Mouse (Mus musculus): ENCODE measurements around the gene Grid2. TPM values are rescaled to one million over a fixed set of nuclear protein-coding genes. Genes with fewer than 3 reads are reported as not detected.
"Not testable (repeated sequence)": the region's sequence is repeated elsewhere in the genome, so short reads cannot be mapped to it uniquely, and the experiment has no call there.

The Grid2 gene
- polyA plus RNA-seq, 1 experiment from 2014 or later, result 0.15 TPM

DNA sequence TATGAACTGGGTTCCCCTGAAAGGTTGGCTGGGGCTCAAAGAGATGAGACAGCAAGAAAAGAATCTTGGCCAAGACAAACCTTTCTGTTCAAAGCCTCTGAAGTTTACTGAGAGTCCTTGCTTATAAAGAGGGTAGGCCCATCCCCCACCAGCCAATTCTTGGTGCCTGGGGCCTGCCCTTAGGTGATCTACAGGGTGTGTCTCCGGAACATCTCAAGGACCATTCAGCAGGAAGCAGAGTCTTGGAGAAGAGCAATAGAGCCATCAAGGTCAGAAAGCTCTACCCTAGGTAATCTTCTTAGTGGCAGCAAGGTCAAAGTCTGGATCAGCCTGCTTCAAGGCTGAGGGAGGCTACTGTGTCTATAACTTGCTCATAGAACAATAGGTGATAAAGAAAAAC lies 313.1 kb downstream of the Grid2 start:
- WGBS, result 89% methylated on average over 1 of the region's 1 CpGs
- not testable (repeated sequence) for H3K4me2 ChIP-seq (replicated peaks; ENCODE audit: low read depth, low read length); ATAC-seq (ENCODE audit: low FRiP score, low TSS enrichment); H3K9ac ChIP-seq (replicated peaks; ENCODE audit: low read length); H3K27ac ChIP-seq (ENCODE audit: low read length); H3K4me1 ChIP-seq (ENCODE audit: insufficient read depth, low read length); H3K4me3 ChIP-seq (ENCODE audit: low read length); H3K9me3 ChIP-seq (ENCODE audit: low read length); H3K27me3 ChIP-seq (ENCODE audit: insufficient read depth, low read length); H3K36me3 ChIP-seq (ENCODE audit: insufficient read depth, low read length)

DNA sequence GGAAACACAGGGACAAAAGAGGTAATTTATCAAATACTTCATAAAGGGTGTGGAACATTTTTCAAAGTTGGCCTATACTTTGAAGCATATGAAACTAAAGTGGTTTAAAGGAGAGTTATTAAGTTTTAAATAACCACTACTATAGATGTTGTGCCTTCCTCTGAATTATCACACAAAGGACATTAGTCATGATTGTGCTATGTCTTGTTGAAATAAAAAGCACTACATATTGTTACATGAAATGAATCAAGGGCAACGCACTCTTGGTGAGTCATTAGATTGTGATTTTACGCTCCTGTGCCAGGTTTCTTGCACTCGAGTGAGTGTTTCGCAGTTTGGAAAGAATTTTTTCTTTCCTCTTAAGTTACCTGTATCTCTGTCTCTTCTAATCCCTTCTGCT lies 335.0 kb downstream of the Grid2 start:
- no peak for ATAC-seq (ENCODE audit: low FRiP score, low TSS enrichment)
- Histone ChIP-seq H3K4me3 (ENCODE audit: low read length) (no peak overlapping the region), H3K27me3 (ENCODE audit: insufficient read depth, low read length) (no peaks in the 10 kb centered on the region), H3K27ac (ENCODE audit: low read length) (no peak overlapping the region), H3K9ac (replicated peaks; ENCODE audit: low read length) (no peak overlapping the region), H3K4me1 (ENCODE audit: insufficient read depth, low read length) (no peaks in the 10 kb centered on the region), H3K9me3 (ENCODE audit: low read length) (no peaks in the 10 kb centered on the region), H3K4me2 (replicated peaks; ENCODE audit: low read depth, low read length) (no peak overlapping the region), H3K36me3 (ENCODE audit: insufficient read depth, low read length) (no peaks in the 10 kb centered on the region)
- 87% methylated on average over 4 of the region's 4 CpGs for WGBS

DNA sequence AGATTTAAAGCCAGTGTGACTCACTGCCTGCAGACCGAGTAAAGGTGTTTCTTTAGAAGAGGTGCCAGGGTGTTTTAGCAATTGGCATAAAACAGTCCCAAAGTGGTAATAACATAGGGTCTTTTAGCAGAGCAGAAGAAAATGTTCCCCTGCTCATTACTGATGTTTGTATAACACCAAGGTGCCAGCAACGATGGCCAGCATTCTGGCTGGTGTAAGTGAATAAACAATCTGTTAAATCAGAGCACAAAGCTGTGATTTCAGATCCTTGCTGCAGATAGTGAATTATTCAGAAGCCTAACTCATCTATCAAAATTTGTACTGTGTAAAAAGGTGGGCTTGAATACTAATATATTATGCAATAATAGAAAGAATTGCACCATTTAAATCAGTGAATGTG lies 353.9 kb downstream of the Grid2 start:
- Histone ChIP-seq H3K27ac (ENCODE audit: low read length) (no peak overlapping the region), H3K4me1 (ENCODE audit: insufficient read depth, low read length) (no peaks in the 10 kb centered on the region), H3K9me3 (ENCODE audit: low read length) (no peaks in the 10 kb centered on the region), H3K4me3 (ENCODE audit: low read length) (no peak overlapping the region), H3K36me3 (ENCODE audit: insufficient read depth, low read length) (no peaks in the 10 kb centered on the region), H3K4me2 (replicated peaks; ENCODE audit: low read depth, low read length) (no peak overlapping the region), H3K27me3 (ENCODE audit: insufficient read depth, low read length) (no peaks in the 10 kb centered on the region), H3K9ac (replicated peaks; ENCODE audit: low read length) (no peak overlapping the region)
- no peak for ATAC-seq (ENCODE audit: low FRiP score, low TSS enrichment)
- 19% methylated on average over 2 of the region's 2 CpGs for WGBS

GRCm38 (mm10) chr6:63635970-63636369 lies 380.3 kb downstream of the Grid2 start:
- Histone ChIP-seq H3K9me3 (ENCODE audit: low read length) (no peaks in the 10 kb centered on the region), H3K4me1 (ENCODE audit: insufficient read depth, low read length) (no peaks in the 10 kb centered on the region), H3K4me2 (replicated peaks; ENCODE audit: low read depth, low read length) (no peak overlapping the region), H3K9ac (replicated peaks; ENCODE audit: low read length) (no peak overlapping the region), H3K36me3 (ENCODE audit: insufficient read depth, low read length) (no peaks in the 10 kb centered on the region), H3K27me3 (ENCODE audit: insufficient read depth, low read length) (no peaks in the 10 kb centered on the region), H3K4me3 (ENCODE audit: low read length) (no peak overlapping the region), H3K27ac (ENCODE audit: low read length) (no peak overlapping the region)
- 87% methylated on average over 3 of the region's 3 CpGs for WGBS
- no peak for ATAC-seq (ENCODE audit: low FRiP score, low TSS enrichment)

DNA sequence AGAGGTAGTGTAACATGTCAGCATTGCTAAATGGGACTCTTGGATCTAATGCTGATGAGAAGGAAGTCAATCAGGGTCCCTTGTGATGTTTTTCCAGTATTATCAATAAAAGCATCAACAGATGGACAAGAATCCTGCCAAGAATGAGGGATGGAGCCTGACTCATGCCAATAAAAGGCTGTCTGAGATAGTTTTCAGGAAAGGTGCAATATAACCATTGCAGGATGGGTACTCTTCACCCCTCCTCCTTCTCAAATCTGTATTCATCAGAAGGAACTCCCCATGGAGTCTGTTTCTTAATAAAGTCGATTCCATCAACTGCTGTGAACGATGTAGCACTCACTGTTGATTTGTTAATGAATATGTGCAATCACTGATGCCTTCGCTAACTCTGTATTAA lies 403.7 kb downstream of the Grid2 start:
- Histone ChIP-seq H3K27ac (ENCODE audit: low read length) (no peak overlapping the region), H3K9me3 (ENCODE audit: low read length) (no peaks in the 10 kb centered on the region), H3K4me2 (replicated peaks; ENCODE audit: low read depth, low read length) (no peak overlapping the region), H3K27me3 (ENCODE audit: insufficient read depth, low read length) (no peaks in the 10 kb centered on the region), H3K9ac (replicated peaks; ENCODE audit: low read length) (no peak overlapping the region), H3K4me3 (ENCODE audit: low read length) (no peak overlapping the region), H3K4me1 (ENCODE audit: insufficient read depth, low read length) (no peaks in the 10 kb centered on the region), H3K36me3 (ENCODE audit: insufficient read depth, low read length) (no peaks in the 10 kb centered on the region)
- no peak for ATAC-seq (ENCODE audit: low FRiP score, low TSS enrichment)
- 73% methylated on average over 3 of the region's 3 CpGs for WGBS

- no peak overlapping the region for H3K9ac ChIP-seq (replicated peaks; ENCODE audit: low read length)
- H3K4me2 ChIP-seq (replicated peaks; ENCODE audit: low read depth, low read length), result no peak overlapping the region
- H3K4me3 ChIP-seq (ENCODE audit: low read length), result no peak overlapping the region
- H3K27ac ChIP-seq (ENCODE audit: low read length), result no peak overlapping the region
- H3K36me3 ChIP-seq (ENCODE audit: insufficient read depth, low read length), result no peaks in the 10 kb centered on the region
- H3K27me3 ChIP-seq (ENCODE audit: insufficient read depth, low read length), result no peaks in the 10 kb centered on the region
- H3K9me3 ChIP-seq (ENCODE audit: low read length), result no peaks in the 10 kb centered on the region
- H3K4me1 ChIP-seq (ENCODE audit: insufficient read depth, low read length), result no peaks in the 10 kb centered on the region
- 50% methylated on average over 3 of the region's 3 CpGs for WGBS
- no peak for ATAC-seq (ENCODE audit: low FRiP score, low TSS enrichment)
Observed at GRCm38 (mm10) chr6:63685689-63686088, 430.0 kb downstream of the Grid2 start.

GRCm38 (mm10) chr6:63701684-63702083 lies 446.0 kb downstream of the Grid2 start:
- no peaks in the 10 kb centered on the region for H3K27me3 ChIP-seq (ENCODE audit: insufficient read depth, low read length)
- 87% methylated on average over 1 of the region's 1 CpGs for WGBS

DNA sequence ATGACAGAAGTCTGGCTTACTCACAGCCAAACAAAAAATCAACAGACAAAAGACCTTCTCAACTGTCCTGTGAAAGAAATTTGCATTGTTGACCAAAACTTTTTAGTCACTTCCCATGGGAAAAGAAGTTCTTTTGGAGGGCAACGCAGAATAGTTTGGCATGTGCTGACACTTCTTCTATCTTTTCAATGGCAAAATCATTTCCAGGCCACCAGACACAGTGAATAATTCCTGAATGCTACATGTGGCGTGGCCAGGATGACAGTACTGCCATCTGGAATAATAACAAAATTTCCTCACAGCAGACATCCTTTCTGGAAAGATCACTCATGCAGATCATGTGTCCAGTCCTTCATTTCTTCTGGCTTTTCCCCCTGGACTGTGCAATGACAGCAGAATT lies 478.1 kb downstream of the Grid2 start:
- Histone ChIP-seq H3K27me3 (ENCODE audit: insufficient read depth, low read length) (no peaks in the 10 kb centered on the region), H3K36me3 (ENCODE audit: insufficient read depth, low read length) (no peaks in the 10 kb centered on the region), H3K27ac (ENCODE audit: low read length) (no peak overlapping the region), H3K9me3 (ENCODE audit: low read length) (no peaks in the 10 kb centered on the region), H3K9ac (replicated peaks; ENCODE audit: low read length) (no peak overlapping the region), H3K4me3 (ENCODE audit: low read length) (no peak overlapping the region), H3K4me1 (ENCODE audit: insufficient read depth, low read length) (no peaks in the 10 kb centered on the region), H3K4me2 (replicated peaks; ENCODE audit: low read depth, low read length) (no peak overlapping the region)
- 76% methylated on average over 2 of the region's 2 CpGs for WGBS
- no peak for ATAC-seq (ENCODE audit: low FRiP score, low TSS enrichment)

More at GRCm38 (mm10) chr6:63701684-63702083, 446.0 kb downstream of the Grid2 start:
- Histone ChIP-seq H3K4me1 (ENCODE audit: insufficient read depth, low read length) (no peaks in the 10 kb centered on the region), H3K36me3 (ENCODE audit: insufficient read depth, low read length) (no peaks in the 10 kb centered on the region), H3K9ac (replicated peaks; ENCODE audit: low read length) (no peak overlapping the region), H3K4me2 (replicated peaks; ENCODE audit: low read depth, low read length) (no peak overlapping the region), H3K27ac (ENCODE audit: low read length) (no peak overlapping the region), H3K9me3 (ENCODE audit: low read length) (no peaks in the 10 kb centered on the region), H3K4me3 (ENCODE audit: low read length) (no peak overlapping the region)
- no peak for ATAC-seq (ENCODE audit: low FRiP score, low TSS enrichment)

- H3K27me3 ChIP-seq (ENCODE audit: insufficient read depth, low read length), result no peaks in the 10 kb centered on the region
- WGBS, result 60% methylated on average over 2 of the region's 2 CpGs
- no peaks in the 10 kb centered on the region for H3K9me3 ChIP-seq (ENCODE audit: low read length)
- no peaks in the 10 kb centered on the region for H3K36me3 ChIP-seq (ENCODE audit: insufficient read depth, low read length)
- no peaks in the 10 kb centered on the region for H3K4me1 ChIP-seq (ENCODE audit: insufficient read depth, low read length)
- ATAC-seq (ENCODE audit: low FRiP score, low TSS enrichment), result no peak
- no peak overlapping the region for H3K27ac ChIP-seq (ENCODE audit: low read length)
- H3K9ac ChIP-seq (replicated peaks; ENCODE audit: low read length), result no peak overlapping the region
- no peak overlapping the region for H3K4me3 ChIP-seq (ENCODE audit: low read length)
- no peak overlapping the region for H3K4me2 ChIP-seq (replicated peaks; ENCODE audit: low read depth, low read length)
Observed at GRCm38 (mm10) chr6:63762535-63762934, 506.9 kb downstream of the Grid2 start.

DNA sequence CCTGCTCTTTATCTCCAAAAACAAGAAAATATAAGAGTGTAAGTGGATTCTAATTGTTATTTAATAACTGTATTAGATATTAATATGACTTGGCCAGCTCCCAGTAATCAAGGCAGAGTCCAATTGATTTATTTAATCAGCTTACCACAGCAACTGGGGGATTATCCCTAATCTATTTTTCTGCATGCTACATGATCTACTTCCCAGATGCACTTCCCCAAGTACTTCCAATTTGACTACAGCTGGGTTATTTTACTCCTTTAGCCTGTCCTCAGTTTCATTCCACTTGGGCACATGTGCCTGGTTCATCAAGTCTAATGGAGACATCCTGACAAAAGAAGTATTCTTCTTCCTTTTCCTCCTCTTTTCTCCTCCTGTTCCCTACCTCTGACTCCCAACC lies 539.0 kb downstream of the Grid2 start:
- no peak overlapping the region for H3K4me3 ChIP-seq (ENCODE audit: low read length)
- H3K27me3 ChIP-seq (ENCODE audit: insufficient read depth, low read length), result no peaks in the 10 kb centered on the region
- no peak overlapping the region for H3K27ac ChIP-seq (ENCODE audit: low read length)
- H3K4me2 ChIP-seq (replicated peaks; ENCODE audit: low read depth, low read length), result no peak overlapping the region
- H3K36me3 ChIP-seq (ENCODE audit: insufficient read depth, low read length), result no peaks in the 10 kb centered on the region
- no peaks in the 10 kb centered on the region for H3K4me1 ChIP-seq (ENCODE audit: insufficient read depth, low read length)
- H3K9ac ChIP-seq (replicated peaks; ENCODE audit: low read length), result no peak overlapping the region
- H3K9me3 ChIP-seq (ENCODE audit: low read length), result no peaks in the 10 kb centered on the region
- no peak for ATAC-seq (ENCODE audit: low FRiP score, low TSS enrichment)

DNA sequence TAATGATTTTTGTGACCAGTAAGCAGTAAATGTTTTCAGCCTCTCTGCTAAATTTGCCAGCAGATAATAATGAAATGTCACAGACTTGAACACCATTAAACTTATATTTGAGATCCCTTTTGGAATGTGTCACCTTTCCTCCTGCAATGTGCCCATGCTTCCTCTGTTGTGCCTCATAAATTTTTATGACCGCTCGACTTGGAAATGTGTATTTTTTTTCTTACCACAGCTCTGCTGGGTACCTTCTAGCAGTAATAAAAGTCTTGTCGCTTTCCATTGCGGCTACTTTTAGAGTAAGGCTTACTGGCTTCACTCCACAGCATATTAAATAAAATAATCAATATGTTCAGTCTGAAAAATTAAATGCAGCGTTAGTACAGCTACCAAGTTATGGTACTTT lies 564.6 kb downstream of the Grid2 start:
- H3K27ac ChIP-seq (ENCODE audit: low read length), result no peak overlapping the region
- H3K4me3 ChIP-seq (ENCODE audit: low read length), result no peak overlapping the region
- H3K27me3 ChIP-seq (ENCODE audit: insufficient read depth, low read length), result no peaks in the 10 kb centered on the region
- no peak for ATAC-seq (ENCODE audit: low FRiP score, low TSS enrichment)
- 0 out of 2 replicates have a peak, but pooled peaks cover 4% of the 10 kb centered on the region for H3K4me1 ChIP-seq (ENCODE audit: insufficient read depth, low read length)
- no peak overlapping the region for H3K4me2 ChIP-seq (replicated peaks; ENCODE audit: low read depth, low read length)
- H3K9ac ChIP-seq (replicated peaks; ENCODE audit: low read length), result no peak overlapping the region
- 24% methylated on average over 5 of the region's 5 CpGs for WGBS
- no peaks in the 10 kb centered on the region for H3K9me3 ChIP-seq (ENCODE audit: low read length)
- H3K36me3 ChIP-seq (ENCODE audit: insufficient read depth, low read length), result no peaks in the 10 kb centered on the region

All from kidney, embryonic 16.5 days (tissue).